18 mouse cellular contexts compared by ENCODE assay signal in genomic region chr6:126086321-126086950, GRCm38 (mm10).
A peak's percentile ranks its signal among the peaks of the same experiment; 100 is the strongest.
DNase-seq lines count a peak whose midpoint lies in the region; ATAC-seq and TF ChIP-seq lines count a peak whose summit lies in the region.
"Had no signal": no experiment of that assay in that cellular context is flagged by ENCODE, and none has a peak within 500 bp of the region (broad histone marks: within the 10 kb centered on the region; RNA-seq: fewer than 3 reads in every experiment).

No protein-coding gene starts in this region.

- peak; percentile 94 for ATAC-seq in kidney, embryonic 14.5 days (ENCODE audit: low FRiP score, low TSS enrichment)
- ATAC-seq in monocyte, adult 5-6 weeks (replicated peaks; ENCODE audit: insufficient number of reproducible peaks, low FRiP score, low TSS enrichment, poor library complexity, severe bottlenecking) = no peak
- ATAC-seq: forebrain, embryonic 16.5 days; inflammation-experienced regulatory T-cells, adult 6 months; liver, postnatal 0 days had no signal

- H3K4me3 ChIP-seq in kidney, embryonic 14.5 days (ENCODE audit: low read length) = no peak overlapping the region
- H3K4me3 ChIP-seq in kidney, adult 2 months (ENCODE audit: insufficient read depth, low read depth, low read length) = no peak overlapping the region
- H3K4me3 ChIP-seq: heart, embryonic 15.5 days; megakaryocyte, embryonic 14.5 days had no signal

- H3K27me3 ChIP-seq in kidney, embryonic 14.5 days (ENCODE audit: control insufficient read depth, insufficient read depth, low read length) = no peaks in the 10 kb centered on the region
- no peaks in the 10 kb centered on the region for H3K27me3 ChIP-seq in kidney, adult 2 months (replicated peaks; ENCODE audit: control insufficient read depth, insufficient read depth, low read length)
- H3K27me3 ChIP-seq: heart, embryonic 15.5 days had no signal

- H3K4me2 ChIP-seq in kidney, embryonic 14.5 days (replicated peaks; ENCODE audit: low read depth, low read length) = no peak overlapping the region
- H3K4me2 ChIP-seq: heart, embryonic 15.5 days had no signal

- H3K9ac ChIP-seq in kidney, embryonic 14.5 days (ENCODE audit: low read depth, low read length) = no peak overlapping the region
- H3K9ac ChIP-seq: heart, embryonic 15.5 days; liver, postnatal 0 days had no signal

- TF ChIP-seq CTCF in kidney, adult 2 months (conservative IDR thresholded peaks at IDR 0.05; ENCODE audit: insufficient read depth, insufficient read length, low read depth, low read length) = no peak

- peak; percentile 44 for DNase-seq in embryo, embryonic 11 days
- no peak for DNase-seq in embryo, embryonic 10.5 days (ENCODE audit: low spot score)
- no peak for DNase-seq in kidney, adult 2 months
- peak; percentile 10 for DNase-seq in urinary bladder, adult 2 months (ENCODE audit: low spot score)
- no peak for DNase-seq in urinary bladder, postnatal 10 days (ENCODE audit: low spot score)
- DNase-seq in cerebellum, adult 8-10 months = no peak
- DNase-seq: adrenal gland, adult 8-10 months; cerebellum, postnatal 14 days; layer of hippocampus, postnatal 36 days; liver, postnatal 0 days; retina, postnatal 1 day; thymus, adult 2 months had no signal

- H3K36me3 ChIP-seq in kidney, embryonic 14.5 days (ENCODE audit: control insufficient read depth, insufficient read depth, low read length) = no peaks in the 10 kb centered on the region
- no peaks in the 10 kb centered on the region for H3K36me3 ChIP-seq in kidney, adult 2 months (ENCODE audit: control insufficient read depth, insufficient read depth, low read length)
- H3K36me3 ChIP-seq: heart, embryonic 15.5 days had no signal

- no peak overlapping the region for H3K27ac ChIP-seq in kidney, embryonic 14.5 days (ENCODE audit: low read depth, low read length)
- no peak overlapping the region for H3K27ac ChIP-seq in kidney, adult 2 months (ENCODE audit: insufficient read depth, low read depth, low read length)
- H3K27ac ChIP-seq: heart, embryonic 15.5 days had no signal

- H3K9me3 ChIP-seq in kidney, embryonic 14.5 days (ENCODE audit: control insufficient read depth, low read length) = no peaks in the 10 kb centered on the region
- H3K9me3 ChIP-seq: heart, embryonic 15.5 days; megakaryocyte, embryonic 14.5 days had no signal

- H3K4me1 ChIP-seq in kidney, embryonic 14.5 days (ENCODE audit: control insufficient read depth, insufficient read depth, low read length) = no peaks in the 10 kb centered on the region
- H3K4me1 ChIP-seq in kidney, adult 2 months (ENCODE audit: control insufficient read depth, insufficient read depth, low read length) = no peaks in the 10 kb centered on the region
- H3K4me1 ChIP-seq: heart, embryonic 15.5 days; megakaryocyte, embryonic 14.5 days had no signal

- TF ChIP-seq POLR2A in kidney, adult 2 months (IDR thresholded peaks at IDR 0.05; ENCODE audit: low read depth, low read length) = no peak

- 34% methylated on average over 3 of the region's 3 CpGs for WGBS in kidney, embryonic 14.5 days
- WGBS in kidney, adult 2 months = 57% methylated on average over 3 of the region's 3 CpGs

Comparison
In these comparisons a context has a peak if more than half of its experiments do, and no peak if none do; other contexts are left out.
1. DNase-seq: peak in embryo, embryonic 11 days (single experiment) and urinary bladder, adult 2 months (single experiment); none in embryo, embryonic 10.5 days (single experiment), kidney, adult 2 months (single experiment), urinary bladder, postnatal 10 days (single experiment) and cerebellum, adult 8-10 months (single experiment).